Comparison of ENCODE assay signal across 14 mouse cellular contexts in genomic region chr6:47042602-47043001, GRCm38 (mm10).
DNase-seq lines count a peak whose midpoint lies in the region; ATAC-seq and TF ChIP-seq lines count a peak whose summit lies in the region.
"Had no signal": no experiment of that assay in that cellular context is flagged by ENCODE, and none has a peak within 500 bp of the region (broad histone marks: within the 10 kb centered on the region; RNA-seq: fewer than 3 reads in every experiment).

No protein-coding gene starts in this region.

- DNase-seq in embryonic facial prominence, embryonic 14.5 days (ENCODE audit: low spot score): peak; percentile 27
- no peak for DNase-seq in embryonic facial prominence, embryonic 10.5 days (ENCODE audit: low spot score)
- DNase-seq in left cerebral cortex, adult 18-20 months (ENCODE audit: low spot score in 2 of 2): peak; percentile 15 to 32
- no peak for DNase-seq in left cerebral cortex, postnatal 10 days (ENCODE audit: extremely low spot score in 1 of 2, low spot score in 2 of 2)
- DNase-seq in brain, embryonic 18.5 days (ENCODE audit: low read depth, low spot score): peak; percentile 26
- DNase-seq in left cerebral cortex, adult 2 months (ENCODE audit: extremely low spot score in 1 of 2, low spot score in 2 of 2): peak in 1 of 2 experiments; percentile 29
- DNase-seq in heart, postnatal 25 days (ENCODE audit: low spot score): no peak
- DNase-seq in urinary bladder, postnatal 36 days (ENCODE audit: low spot score in 2 of 2): no peak
- DNase-seq: adrenal gland, adult 8-10 months; heart, postnatal 36 days; lung, postnatal 14 days had no signal

- no peaks in the 10 kb centered on the region for H3K4me1 ChIP-seq in embryonic facial prominence, embryonic 14.5 days (ENCODE audit: control insufficient read depth, insufficient read depth, low read length)
- H3K4me1 ChIP-seq in embryonic facial prominence, embryonic 10.5 days: peaks cover 5% of the 10 kb centered on the region; the same call in 1 of the 2 replicates
- H3K4me1 ChIP-seq: kidney, embryonic 15.5 days had no signal

- H3K27ac ChIP-seq in embryonic facial prominence, embryonic 14.5 days (replicated peaks; ENCODE audit: low read depth, low read length): no peak overlapping the region
- H3K27ac ChIP-seq in embryonic facial prominence, embryonic 10.5 days (replicated peaks): no peak overlapping the region
- H3K27ac ChIP-seq in left cerebral cortex, adult 2 months: peak overlapping the region; percentile 18; the same call in 1 of the 2 replicates
- H3K27ac ChIP-seq: embryonic facial prominence, embryonic 15.5 days; kidney, embryonic 15.5 days; liver, embryonic 14.5 days had no signal

- no peaks in the 10 kb centered on the region for H3K9me3 ChIP-seq in embryonic facial prominence, embryonic 14.5 days (ENCODE audit: control insufficient read depth, low read length)
- H3K9me3 ChIP-seq in embryonic facial prominence, embryonic 10.5 days: no peaks in the 10 kb centered on the region
- H3K9me3 ChIP-seq: embryonic facial prominence, embryonic 15.5 days; kidney, embryonic 15.5 days had no signal

- intact Hi-C loops in left cerebral cortex, postnatal 10 days (cut with DNase I): no loop called here
- intact Hi-C loops in left cerebral cortex, adult 2 months (cut with DNase I): loop anchor here (10.0 kb wide), 1 partner anchor 132 kb away; no protein-coding TSS in a partner anchor
- intact Hi-C loops in heart, postnatal 25 days (cut with DNase I): no loop called here

- no peak for ATAC-seq in embryonic facial prominence, embryonic 14.5 days (ENCODE audit: low read depth)

- no peak overlapping the region for H3K9ac ChIP-seq in embryonic facial prominence, embryonic 14.5 days (ENCODE audit: low read depth, low read length)
- H3K9ac ChIP-seq: embryonic facial prominence, embryonic 15.5 days; kidney, embryonic 15.5 days; liver, embryonic 14.5 days had no signal

- no peak overlapping the region for H3K4me3 ChIP-seq in embryonic facial prominence, embryonic 14.5 days (ENCODE audit: low read depth, low read length)
- H3K4me3 ChIP-seq in embryonic facial prominence, embryonic 10.5 days: no peak overlapping the region
- H3K4me3 ChIP-seq in left cerebral cortex, adult 2 months: no peak overlapping the region
- H3K4me3 ChIP-seq: embryonic facial prominence, embryonic 15.5 days; kidney, embryonic 15.5 days had no signal

- 62% methylated on average over 1 of the region's 1 CpGs for WGBS in embryonic facial prominence, embryonic 14.5 days
- 95% methylated on average over 1 of the region's 1 CpGs for WGBS in embryonic facial prominence, embryonic 10.5 days

- TF ChIP-seq CTCF in left cerebral cortex, adult 2 months (IDR thresholded peaks at IDR 0.05): no peak

- no peaks in the 10 kb centered on the region for H3K36me3 ChIP-seq in embryonic facial prominence, embryonic 14.5 days (ENCODE audit: control insufficient read depth, insufficient read depth, low read length)
- H3K36me3 ChIP-seq in embryonic facial prominence, embryonic 10.5 days (replicated peaks): no peaks in the 10 kb centered on the region
- H3K36me3 ChIP-seq: embryonic facial prominence, embryonic 15.5 days; kidney, embryonic 15.5 days had no signal

- no peak overlapping the region for H3K4me2 ChIP-seq in embryonic facial prominence, embryonic 14.5 days (ENCODE audit: low read depth, low read length)
- H3K4me2 ChIP-seq: embryonic facial prominence, embryonic 15.5 days; kidney, embryonic 15.5 days had no signal

- H3K27me3 ChIP-seq in embryonic facial prominence, embryonic 14.5 days (replicated peaks; ENCODE audit: control insufficient read depth, insufficient read depth, low read length): 0 out of 2 replicates have a peak, but pooled peaks cover 5% of the 10 kb centered on the region
- H3K27me3 ChIP-seq in embryonic facial prominence, embryonic 10.5 days (replicated peaks; ENCODE audit: low read depth, poor library complexity, severe bottlenecking): peaks cover 16% of the 10 kb centered on the region
- H3K27me3 ChIP-seq: embryonic facial prominence, embryonic 15.5 days; kidney, embryonic 15.5 days had no signal

Comparison
In these comparisons a context has a peak if more than half of its experiments do, and no peak if none do; other contexts are left out.
1. DNase-seq: peak in embryonic facial prominence, embryonic 14.5 days (single experiment), left cerebral cortex, adult 18-20 months (2 of 2) and brain, embryonic 18.5 days (single experiment); none in embryonic facial prominence, embryonic 10.5 days (single experiment), left cerebral cortex, postnatal 10 days (0 of 2), heart, postnatal 25 days (single experiment) and urinary bladder, postnatal 36 days (0 of 2).